In the genomic region with DNA sequence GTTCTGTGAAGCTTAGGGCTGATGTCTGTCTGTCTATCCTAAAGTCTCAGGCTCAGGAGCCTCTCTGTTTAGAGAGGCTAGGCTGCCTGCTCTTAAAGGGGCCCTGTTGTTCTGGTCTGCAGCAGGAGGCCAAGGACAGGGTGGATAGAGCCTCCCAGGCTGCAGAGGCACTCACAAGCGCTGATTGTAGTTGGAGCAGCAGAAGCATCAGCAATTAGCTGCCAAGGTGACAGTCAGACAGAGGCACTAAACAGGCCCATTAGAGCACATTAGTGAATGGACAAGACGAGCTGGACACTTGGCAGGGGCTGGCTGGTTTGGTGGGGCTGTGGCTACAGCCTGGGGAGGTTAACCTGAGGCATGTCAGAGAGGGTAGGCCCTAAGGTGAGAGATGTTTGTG, we compare ENCODE assay signal across 19 mouse cellular contexts.
DNase-seq lines count a peak whose midpoint lies in the region; ATAC-seq and TF ChIP-seq lines count a peak whose summit lies in the region.
"Had no signal": no experiment of that assay in that cellular context is flagged by ENCODE, and none has a peak within 500 bp of the region (broad histone marks: within the 10 kb centered on the region; RNA-seq: fewer than 3 reads in every experiment).

No protein-coding gene starts in this region.

- intact Hi-C loops in heart, postnatal 36 days (cut with DNase I): no loop called here

- peak overlapping the region; percentile 50 for H3K27ac ChIP-seq in forebrain, embryonic 11.5 days (ENCODE audit: low read depth, low read length)
- no peak overlapping the region for H3K27ac ChIP-seq in forebrain, postnatal 0 days (ENCODE audit: low read depth, low read length)
- H3K27ac ChIP-seq in heart, embryonic 15.5 days: peak overlapping the region; percentile 55
- H3K27ac ChIP-seq in midbrain, embryonic 13.5 days: no peak overlapping the region
- H3K27ac ChIP-seq in midbrain, postnatal 0 days (ENCODE audit: low read depth, low read length): no peak overlapping the region
- H3K27ac ChIP-seq: kidney, postnatal 0 days; limb, embryonic 12.5 days; liver, embryonic 14.5 days; lung, embryonic 15.5 days; macrophage had no signal

- H3K36me3 ChIP-seq in forebrain, embryonic 11.5 days (ENCODE audit: control insufficient read depth, insufficient read depth, low read length): no peaks in the 10 kb centered on the region
- no peaks in the 10 kb centered on the region for H3K36me3 ChIP-seq in forebrain, postnatal 0 days (ENCODE audit: insufficient read depth)
- H3K36me3 ChIP-seq in heart, embryonic 15.5 days: no peaks in the 10 kb centered on the region
- H3K36me3 ChIP-seq in midbrain, embryonic 13.5 days: no peaks in the 10 kb centered on the region
- no peaks in the 10 kb centered on the region for H3K36me3 ChIP-seq in midbrain, postnatal 0 days (ENCODE audit: insufficient read depth, low read length)
- H3K36me3 ChIP-seq: limb, embryonic 12.5 days; lung, embryonic 15.5 days had no signal

- no peak overlapping the region for H3K4me3 ChIP-seq in forebrain, embryonic 11.5 days (ENCODE audit: low read depth, low read length)
- H3K4me3 ChIP-seq in forebrain, postnatal 0 days (ENCODE audit: low read depth, low read length): no peak overlapping the region
- H3K4me3 ChIP-seq in heart, embryonic 15.5 days: no peak overlapping the region
- H3K4me3 ChIP-seq in midbrain, embryonic 13.5 days (replicated peaks): no peak overlapping the region
- no peak overlapping the region for H3K4me3 ChIP-seq in midbrain, postnatal 0 days (ENCODE audit: low read depth, low read length)
- H3K4me3 ChIP-seq: limb, embryonic 12.5 days; lung, embryonic 15.5 days had no signal

- TF ChIP-seq CTCF in forebrain, postnatal 0 days (IDR thresholded peaks at IDR 0.05; ENCODE audit: low read depth): no peak
- no peak for TF ChIP-seq CTCF in midbrain, postnatal 0 days (IDR thresholded peaks at IDR 0.05)

- DNase-seq in forebrain, embryonic 11.5 days (ENCODE audit: low spot score): peak; percentile 48
- no peak for DNase-seq in forebrain, postnatal 0 days
- DNase-seq in heart, postnatal 36 days: no peak
- no peak for DNase-seq in midbrain, postnatal 0 days (ENCODE audit: low spot score)
- no peak for DNase-seq in layer of hippocampus, adult 11-12 months (ENCODE audit: low spot score)
- DNase-seq: cerebellum, adult 2 months; cerebellum, postnatal 36 days; kidney, adult 11 months; right cerebral cortex, postnatal 25 days; thymus, adult 18-20 months had no signal

- H3K4me2 ChIP-seq in forebrain, embryonic 11.5 days (ENCODE audit: low read depth, low read length, severe bottlenecking): no peak overlapping the region
- H3K4me2 ChIP-seq in forebrain, postnatal 0 days (ENCODE audit: low read depth): no peak overlapping the region
- H3K4me2 ChIP-seq in heart, embryonic 15.5 days: no peak overlapping the region
- H3K4me2 ChIP-seq in midbrain, embryonic 13.5 days (replicated peaks): no peak overlapping the region
- no peak overlapping the region for H3K4me2 ChIP-seq in midbrain, postnatal 0 days (ENCODE audit: low read depth, low read length, poor library complexity, severe bottlenecking)
- H3K4me2 ChIP-seq: limb, embryonic 12.5 days; lung, embryonic 15.5 days; midbrain, embryonic 11.5 days had no signal

- no peaks in the 10 kb centered on the region for H3K9me3 ChIP-seq in forebrain, embryonic 11.5 days (ENCODE audit: control insufficient read depth, low read length)
- no peaks in the 10 kb centered on the region for H3K9me3 ChIP-seq in forebrain, postnatal 0 days (ENCODE audit: low read length)
- no peaks in the 10 kb centered on the region for H3K9me3 ChIP-seq in heart, embryonic 15.5 days (replicated peaks)
- H3K9me3 ChIP-seq in midbrain, embryonic 13.5 days: no peaks in the 10 kb centered on the region
- H3K9me3 ChIP-seq in midbrain, postnatal 0 days (ENCODE audit: low read length): no peaks in the 10 kb centered on the region
- H3K9me3 ChIP-seq: limb, embryonic 12.5 days; lung, embryonic 15.5 days had no signal

- 38% methylated on average over 2 of the region's 2 CpGs for WGBS in forebrain, embryonic 11.5 days
- WGBS in forebrain, postnatal 0 days: 30% methylated on average over 2 of the region's 2 CpGs
- 42% methylated on average over 2 of the region's 2 CpGs for WGBS in heart, embryonic 15.5 days
- 31% methylated on average over 2 of the region's 2 CpGs for WGBS in midbrain, embryonic 13.5 days
- WGBS in midbrain, postnatal 0 days: 70% methylated on average over 2 of the region's 2 CpGs

- no peaks in the 10 kb centered on the region for H3K27me3 ChIP-seq in forebrain, embryonic 11.5 days (ENCODE audit: control insufficient read depth, insufficient read depth, low read length)
- H3K27me3 ChIP-seq in forebrain, postnatal 0 days (ENCODE audit: insufficient read depth, low read length): no peaks in the 10 kb centered on the region
- no peaks in the 10 kb centered on the region for H3K27me3 ChIP-seq in heart, embryonic 15.5 days
- H3K27me3 ChIP-seq in midbrain, embryonic 13.5 days: peaks cover 60% of the 10 kb centered on the region
- no peaks in the 10 kb centered on the region for H3K27me3 ChIP-seq in midbrain, postnatal 0 days (ENCODE audit: insufficient read depth, low read length)
- H3K27me3 ChIP-seq: limb, embryonic 12.5 days; lung, embryonic 15.5 days had no signal

- peaks cover 22% of the 10 kb centered on the region for H3K4me1 ChIP-seq in forebrain, embryonic 11.5 days (replicated peaks; ENCODE audit: control insufficient read depth, insufficient read depth, low read length)
- H3K4me1 ChIP-seq in forebrain, postnatal 0 days (ENCODE audit: insufficient read depth): no peaks in the 10 kb centered on the region
- H3K4me1 ChIP-seq in heart, embryonic 15.5 days (replicated peaks): peaks cover 56% of the 10 kb centered on the region
- peaks cover 34% of the 10 kb centered on the region for H3K4me1 ChIP-seq in midbrain, embryonic 13.5 days (replicated peaks)
- H3K4me1 ChIP-seq in midbrain, postnatal 0 days (ENCODE audit: insufficient read depth, low read length): no peaks in the 10 kb centered on the region
- H3K4me1 ChIP-seq: limb, embryonic 12.5 days; lung, embryonic 15.5 days had no signal

- no peak for ATAC-seq in forebrain, embryonic 11.5 days (replicated peaks; ENCODE audit: low FRiP score)
- no peak for ATAC-seq in forebrain, postnatal 0 days
- no peak for ATAC-seq in heart, embryonic 15.5 days (replicated peaks; ENCODE audit: insufficient number of reproducible peaks, insufficient read depth, low FRiP score, low read depth)
- peak; percentile 40 for ATAC-seq in midbrain, embryonic 13.5 days
- no peak for ATAC-seq in midbrain, postnatal 0 days (ENCODE audit: low FRiP score)
- no peak for ATAC-seq in CD4-positive, CD25-positive, alpha-beta regulatory T cell, adult 4 months

- no peak overlapping the region for H3K9ac ChIP-seq in forebrain, embryonic 11.5 days (ENCODE audit: low read length)
- no peak overlapping the region for H3K9ac ChIP-seq in forebrain, postnatal 0 days
- no peak overlapping the region for H3K9ac ChIP-seq in heart, embryonic 15.5 days
- H3K9ac ChIP-seq in midbrain, embryonic 13.5 days (replicated peaks): no peak overlapping the region
- H3K9ac ChIP-seq in midbrain, postnatal 0 days (replicated peaks; ENCODE audit: low read length, poor library complexity, severe bottlenecking): no peak overlapping the region
- H3K9ac ChIP-seq: limb, embryonic 12.5 days; liver, embryonic 14.5 days; lung, embryonic 15.5 days had no signal

Comparison
In these comparisons a context has a peak if more than half of its experiments do, and no peak if none do; other contexts are left out.
1. H3K27ac ChIP-seq: peak in forebrain, embryonic 11.5 days (single experiment) and heart, embryonic 15.5 days (single experiment); none in forebrain, postnatal 0 days (single experiment), midbrain, embryonic 13.5 days (single experiment) and midbrain, postnatal 0 days (single experiment).